Mouse (Mus musculus) embryonic fibroblast, embryonic 13.5 days (primary cell): ENCODE results near the gene Eef1akmt3.
A peak's percentile ranks its signal among the peaks of the same experiment; 100 is the strongest.

Experiments used
- CTCF ChIP-seq: IDR thresholded peaks from 2 replicates; pipeline ENCODE4 v1.5.1; 2011; ENCODE audit warnings: mild to moderate bottlenecking, control low read depth, low read length, moderate library complexity, borderline replicate concordance; ENCODE audit not compliant: insufficient read depth
- POLR2A ChIP-seq: IDR thresholded peaks from 2 replicates; pipeline ENCODE4 v1.6.1; 2011; ENCODE audit warnings: low read depth, mild to moderate bottlenecking, control low read depth, low read length, moderate library complexity

DNA sequence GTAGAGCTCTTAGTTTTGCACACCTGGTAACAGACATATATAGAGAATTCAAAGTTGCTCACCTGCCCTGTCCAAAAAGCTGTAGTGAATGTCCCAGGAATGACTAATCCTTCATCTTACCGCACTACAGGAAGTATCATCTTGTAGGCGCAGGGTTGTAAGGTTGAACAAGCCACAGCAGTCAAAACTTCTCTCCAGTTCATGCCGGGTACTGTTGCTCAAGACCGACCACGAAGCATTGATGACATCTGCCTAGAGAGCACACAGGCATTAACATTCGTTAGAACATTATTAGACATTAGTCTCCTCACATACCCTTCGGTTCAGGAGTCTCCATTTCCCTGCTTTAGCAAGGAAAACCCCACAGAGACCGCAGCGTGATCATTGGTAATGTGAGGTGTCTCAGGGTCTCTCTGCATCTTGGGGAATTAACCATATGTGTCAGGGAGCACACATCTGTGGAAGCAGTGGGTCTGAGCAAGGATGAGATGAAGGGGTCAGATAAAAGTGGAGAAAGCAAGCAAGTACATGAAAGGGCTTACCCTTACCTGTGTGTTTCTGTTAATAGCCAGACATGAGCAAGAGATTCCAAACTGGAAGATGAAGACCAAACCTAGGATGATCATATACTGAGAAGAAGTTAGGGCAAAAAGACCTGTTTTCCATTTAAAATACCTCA, 27.2 kb upstream of the Eef1akmt3 start:
- TF ChIP-seq POLR2A (peak; percentile 57), CTCF (no peak)
